Comparison of ENCODE assay signal across 12 mouse cellular contexts in the genomic region with DNA sequence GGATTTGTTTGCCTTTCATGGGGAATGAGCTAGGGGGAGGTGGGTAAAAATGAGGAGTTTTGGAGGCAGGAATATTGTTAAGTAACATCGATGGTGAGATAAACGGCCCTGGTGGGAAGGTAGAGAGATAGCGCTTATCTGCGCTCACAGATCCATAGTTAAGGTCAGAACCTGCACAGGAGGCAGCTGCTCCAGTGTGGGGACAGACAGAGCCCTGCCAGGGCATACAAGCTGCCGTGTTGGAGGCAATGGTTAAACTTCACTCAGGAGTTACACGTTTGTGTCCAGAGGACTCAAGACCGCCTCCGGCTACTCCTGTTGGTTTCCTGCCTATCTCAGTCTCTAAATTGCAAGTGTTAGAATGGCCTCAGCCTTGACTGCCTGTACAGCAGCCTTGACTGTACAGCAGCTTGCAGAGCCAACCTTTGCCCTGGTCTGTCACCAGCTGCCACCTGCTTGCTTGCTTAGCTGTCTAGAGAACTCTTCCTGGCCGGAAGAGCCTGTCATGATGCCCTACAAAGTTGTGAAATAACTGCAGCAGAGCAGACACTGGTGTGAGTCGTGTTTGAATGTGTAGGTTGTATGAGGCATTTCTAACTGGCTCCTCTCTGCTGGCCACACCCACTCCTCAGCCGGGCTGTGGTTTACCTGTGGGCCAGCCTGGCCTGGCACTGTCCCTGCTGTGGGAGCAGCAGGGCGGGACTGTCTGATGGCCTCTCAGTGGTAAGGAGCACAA. TPM values are rescaled to one million over a fixed set of nuclear protein-coding genes. Genes with fewer than 3 reads are reported as not detected.
DNase-seq lines count a peak whose midpoint lies in the region; ATAC-seq and TF ChIP-seq lines count a peak whose summit lies in the region.
"Had no signal": no experiment of that assay in that cellular context is flagged by ENCODE, and none has a peak within 500 bp of the region (broad histone marks: within the 10 kb centered on the region; RNA-seq: fewer than 3 reads in every experiment).

No protein-coding gene starts in this region.

- H3K4me3 ChIP-seq in kidney, adult 2 months (ENCODE audit: insufficient read depth, low read depth, low read length): no peak overlapping the region
- no peak overlapping the region for H3K4me3 ChIP-seq in liver, embryonic 11.5 days (ENCODE audit: low read depth, low read length)
- H3K4me3 ChIP-seq: hindbrain, embryonic 12.5 days had no signal

- H3K4me1 ChIP-seq in kidney, adult 2 months (ENCODE audit: control insufficient read depth, insufficient read depth, low read length): 0 out of 2 replicates have a peak, but pooled peaks cover 8% of the 10 kb centered on the region
- peaks cover 40% of the 10 kb centered on the region for H3K4me1 ChIP-seq in liver, embryonic 11.5 days (replicated peaks; ENCODE audit: control insufficient read depth, insufficient read depth, low read length)

- no peak overlapping the region for H3K4me2 ChIP-seq in liver, embryonic 11.5 days
- H3K4me2 ChIP-seq: hindbrain, embryonic 12.5 days had no signal

- H3K9me3 ChIP-seq in liver, embryonic 11.5 days (ENCODE audit: control insufficient read depth, low read length): no peaks in the 10 kb centered on the region
- H3K9me3 ChIP-seq: hindbrain, embryonic 12.5 days had no signal

- TF ChIP-seq CTCF in kidney, adult 2 months (conservative IDR thresholded peaks at IDR 0.05; ENCODE audit: insufficient read depth, insufficient read length, low read depth, low read length): no peak

- 63% methylated on average over 12 of the region's 12 CpGs for WGBS in kidney, adult 2 months
- 61% methylated on average over 12 of the region's 12 CpGs for WGBS in liver, embryonic 11.5 days

- 0 out of 2 replicates have a peak overlapping the region, but pooled peaks have one; percentile 3 for H3K9ac ChIP-seq in liver, embryonic 11.5 days (ENCODE audit: low read depth, low read length)
- H3K9ac ChIP-seq: hindbrain, embryonic 12.5 days had no signal

- peak; percentile 65 for ATAC-seq in liver, embryonic 11.5 days (replicated peaks; ENCODE audit: low FRiP score)
- peak; percentile 43; the same call in 1 of the 2 replicates for ATAC-seq in neutrophil, adult 5-6 weeks (ENCODE audit: extremely low read depth, insufficient number of reproducible peaks, low FRiP score, poor library complexity, severe bottlenecking)

- 0 out of 2 replicates have a peak overlapping the region, but pooled peaks have one; percentile 22 for H3K27ac ChIP-seq in kidney, adult 2 months (ENCODE audit: insufficient read depth, low read depth, low read length)
- H3K27ac ChIP-seq in liver, embryonic 11.5 days (ENCODE audit: low read depth, low read length): peak overlapping the region; percentile 81
- H3K27ac ChIP-seq: hindbrain, embryonic 12.5 days had no signal

- no peaks in the 10 kb centered on the region for H3K27me3 ChIP-seq in kidney, adult 2 months (replicated peaks; ENCODE audit: control insufficient read depth, insufficient read depth, low read length)
- no peaks in the 10 kb centered on the region for H3K27me3 ChIP-seq in liver, embryonic 11.5 days (replicated peaks; ENCODE audit: control insufficient read depth, insufficient read depth, low read length)
- H3K27me3 ChIP-seq: CH12.LX; hindbrain, embryonic 12.5 days had no signal

- peak; percentile 33 for DNase-seq in kidney, adult 2 months
- DNase-seq in kidney, adult 9 months: no peak
- peak; percentile 59 for DNase-seq in adipocyte (ENCODE audit: low spot score)
- no peak for DNase-seq in liver, embryonic 11.5 days (ENCODE audit: low spot score)
- DNase-seq in frontal cortex, adult 2 months (ENCODE audit: extremely low spot score in 1 of 2, low spot score in 1 of 2): no peak
- no peak for DNase-seq in adrenal gland, adult 18-20 months (ENCODE audit: low spot score in 2 of 2)
- DNase-seq in heart, postnatal 10 days: no peak
- DNase-seq: adrenal gland, adult 2 months; cerebellum, adult 9-11 months had no signal

- H3K36me3 ChIP-seq in kidney, adult 2 months (ENCODE audit: control insufficient read depth, insufficient read depth, low read length): no peaks in the 10 kb centered on the region
- H3K36me3 ChIP-seq in liver, embryonic 11.5 days (ENCODE audit: control insufficient read depth, insufficient read depth, low read length): peaks cover 10% of the 10 kb centered on the region; the same call in 1 of the 2 replicates

- TF ChIP-seq POLR2A in kidney, adult 2 months (IDR thresholded peaks at IDR 0.05; ENCODE audit: low read depth, low read length): no peak

- intact Hi-C loops in heart, postnatal 10 days (cut with DNase I): no loop called here

RNA-seq across cellular contexts. Expression of gene Mustn1, which starts 3.7 kb away (rescaled TPM):
- 8.2 and 9.2 TPM in 2 replicates for polyA plus RNA-seq in kidney, adult 2 months (2012; rRNA removed)
- 0.25 and 0.45 TPM in 2 replicates for polyA plus RNA-seq in liver, embryonic 11.5 days (2014; fragmentation: Nextera tagmentation; extraction: Ambion mirVana)
- total RNA-seq in neutrophil, adult 5-6 weeks (2017): 5.2 and 6.3 TPM in 2 replicates
- polyA plus RNA-seq in frontal cortex, adult 2 months (2012; rRNA removed): 2.3 and 3.3 TPM in 2 replicates
- total RNA-seq in adrenal gland, adult 18-20 months (2021): 1 to 10 TPM; 2.5 to 6.0 TPM
- 10 to 100 TPM; 12.7 to 13.8 TPM for total RNA-seq in heart, postnatal 10 days (2021)

RNA-seq across cellular contexts. Expression of gene Itih4, which starts 11.0 kb away (rescaled TPM):
- polyA plus RNA-seq in kidney, adult 2 months (2012; rRNA removed): 0.38 and 0.62 TPM in 2 replicates
- 3.4 and 4.4 TPM in 2 replicates for polyA plus RNA-seq in liver, embryonic 11.5 days (2014; fragmentation: Nextera tagmentation; extraction: Ambion mirVana)
- not detected in 2 replicates for total RNA-seq in neutrophil, adult 5-6 weeks (2017)
- 0.08 and 0.13 TPM in 2 replicates for polyA plus RNA-seq in frontal cortex, adult 2 months (2012; rRNA removed)
- total RNA-seq in adrenal gland, adult 18-20 months (2021): 10 to 100 TPM in 1 of 2 experiments, 1 to 10 TPM in 1; 2.8 to 15.2 TPM
- 1 to 10 TPM; 3.2 to 4.4 TPM for total RNA-seq in heart, postnatal 10 days (2021)
- total RNA-seq: CH12.LX had no signal

RNA-seq across cellular contexts. Expression of gene Itih3, which starts 48.3 kb away (rescaled TPM):
- 0.43 and 0.56 TPM in 2 replicates for polyA plus RNA-seq in kidney, adult 2 months (2012; rRNA removed)
- polyA plus RNA-seq in liver, embryonic 11.5 days (2014; fragmentation: Nextera tagmentation; extraction: Ambion mirVana): 57.8 and 64.8 TPM in 2 replicates
- total RNA-seq in neutrophil, adult 5-6 weeks (2017): not detected in 2 replicates
- polyA plus RNA-seq in frontal cortex, adult 2 months (2012; rRNA removed): 26.1 and 28.7 TPM in 2 replicates
- under 1 TPM; 0.74 to 0.96 TPM for total RNA-seq in adrenal gland, adult 18-20 months (2021)
- under 1 TPM; 0.64 to 0.89 TPM for total RNA-seq in heart, postnatal 10 days (2021)
- total RNA-seq: CH12.LX had no signal

RNA-seq across cellular contexts. Expression of gene Tmem110, which starts 49.9 kb away (rescaled TPM):
- polyA plus RNA-seq in kidney, adult 2 months (2012; rRNA removed): 14.1 and 15.1 TPM in 2 replicates
- polyA plus RNA-seq in liver, embryonic 11.5 days (2014; fragmentation: Nextera tagmentation; extraction: Ambion mirVana): 22.6 and 26.1 TPM in 2 replicates
- 10.2 and 14.2 TPM in 2 replicates for total RNA-seq in neutrophil, adult 5-6 weeks (2017)
- polyA plus RNA-seq in frontal cortex, adult 2 months (2012; rRNA removed): 32.6 and 33.3 TPM in 2 replicates
- 10 to 100 TPM; 16.9 to 25.7 TPM for total RNA-seq in adrenal gland, adult 18-20 months (2021)
- 10 to 100 TPM; 10.0 to 13.2 TPM for total RNA-seq in heart, postnatal 10 days (2021)

Comparison
In these comparisons a context has a peak if more than half of its experiments do, and no peak if none do; other contexts are left out.
1. DNase-seq: peak in kidney, adult 2 months (single experiment) and adipocyte (single experiment); none in kidney, adult 9 months (single experiment), liver, embryonic 11.5 days (single experiment), frontal cortex, adult 2 months (0 of 2), adrenal gland, adult 18-20 months (0 of 2) and heart, postnatal 10 days (0 of 2).